Mouse (Mus musculus) heart, adult 2 months (tissue): ENCODE data around the gene Car9.

Experiments
- CTCF ChIP-seq: fragments of 200-600 bp; IDR thresholded peaks from 2 replicates; pipeline ENCODE4 v1.8.1; 2022; ENCODE audit warnings: antibody characterized with exemption, mild to moderate bottlenecking, moderate library complexity
- EP300 ChIP-seq: fragments of 200-500 bp; IDR thresholded peaks from 2 replicates; pipeline ENCODE4 v1.6.1; 2011; ENCODE audit warnings: low read depth, low read length, control low read depth; ENCODE audit not compliant: insufficient read depth
- POLR2A ChIP-seq: fragments of 200-500 bp; IDR thresholded peaks from 2 replicates; pipeline ENCODE4 v1.6.1; 2011; ENCODE audit warnings: mild to moderate bottlenecking, low read depth, low read length, control low read depth; ENCODE audit not compliant: insufficient read depth

DNA sequence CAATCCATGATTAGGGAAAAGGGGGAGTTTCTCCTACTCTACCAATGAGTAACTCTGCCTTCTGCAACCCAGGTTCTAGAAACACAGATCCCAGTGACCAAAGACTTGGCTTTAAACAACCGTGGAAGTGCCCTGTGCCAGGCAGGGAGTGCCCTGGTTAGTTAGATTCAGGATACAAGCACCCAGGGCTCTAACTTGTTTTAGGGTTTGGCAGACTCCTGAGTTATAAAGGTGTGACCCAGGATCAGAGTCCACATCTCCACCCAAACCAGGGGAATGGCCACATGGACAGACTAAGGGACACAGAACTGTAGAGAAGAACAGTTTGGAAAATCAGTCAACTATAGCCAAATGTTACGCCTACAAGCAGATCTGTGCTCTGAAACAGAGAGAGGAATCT lies 3.7 kb upstream of the Car9 start:
- TF ChIP-seq POLR2A (no peak), CTCF (no peak), EP300 (no peak)
